Mouse (Mus musculus) cerebellum, adult 8-10 months (tissue): ENCODE measurements around the gene Lrit3.

Experiments used
- DNase-seq: peaks from one replicate; pipeline ENCODE4 v3.0.0; 2022

Gene Lrit3

DNA sequence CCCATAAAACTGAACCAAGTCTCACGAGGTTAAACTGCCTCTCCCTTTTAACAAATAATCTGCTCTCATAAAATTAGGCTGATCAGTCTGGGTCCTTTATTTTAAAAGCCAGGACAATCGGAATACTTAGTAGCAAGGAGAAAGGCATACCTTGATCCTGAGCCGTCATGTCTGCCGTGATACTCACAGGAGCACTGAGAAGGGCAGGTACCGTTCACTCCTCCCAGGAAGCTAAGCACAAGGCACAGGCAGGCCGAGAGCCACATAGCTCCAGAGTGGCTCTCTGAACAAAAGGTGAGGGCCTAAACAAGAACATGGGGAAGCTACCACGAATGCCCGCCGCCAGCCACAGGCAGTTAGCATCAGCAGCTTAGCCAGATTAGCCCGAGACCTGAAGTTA is at the start of gene Lrit3:
TSS of gene Lrit3 (minus strand) at position 266 of the 400 bp plus-strand sequence.
- DNase-seq, result no peak

DNA sequence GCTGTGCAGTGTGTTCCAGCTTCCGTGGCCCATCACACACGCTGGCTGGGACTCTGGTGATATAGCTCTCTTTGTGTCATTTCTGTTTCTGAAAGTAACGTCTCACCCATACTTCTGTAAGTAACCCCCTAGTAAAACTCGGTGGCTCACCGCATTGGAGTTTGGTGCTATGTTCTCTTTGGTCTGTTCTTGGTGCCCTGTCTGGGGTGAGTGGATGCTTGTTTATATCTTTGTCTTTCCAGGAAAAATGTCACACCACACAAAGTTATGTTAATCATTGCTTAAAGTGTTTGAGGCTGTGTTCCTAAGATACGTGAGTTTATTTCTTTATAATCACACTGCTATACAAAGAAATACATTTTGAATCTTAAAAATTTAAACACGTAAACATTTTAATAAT is 43.0 kb upstream of the Lrit3 start:
- no peak for DNase-seq

DNA sequence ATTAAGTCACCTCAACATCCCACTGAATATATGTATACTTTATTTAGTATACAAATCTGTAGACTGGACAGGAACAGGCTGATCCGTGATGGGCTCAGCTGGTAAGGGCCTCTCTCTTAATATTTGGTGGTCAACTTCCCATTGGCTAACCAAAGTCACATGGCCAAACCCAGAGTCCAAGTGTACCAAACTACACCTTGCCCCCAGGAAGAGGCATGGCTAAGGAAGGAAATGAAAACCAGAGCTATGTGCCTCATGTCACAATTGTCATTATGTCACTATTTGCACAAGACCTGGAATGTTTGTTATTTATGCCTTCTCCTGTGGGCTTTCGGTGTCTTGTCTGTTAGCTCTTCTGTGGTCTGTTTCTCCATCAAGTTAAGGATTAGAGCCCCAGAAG is 42.0 kb upstream of the Lrit3 start:
- DNase-seq, result no peak

DNA sequence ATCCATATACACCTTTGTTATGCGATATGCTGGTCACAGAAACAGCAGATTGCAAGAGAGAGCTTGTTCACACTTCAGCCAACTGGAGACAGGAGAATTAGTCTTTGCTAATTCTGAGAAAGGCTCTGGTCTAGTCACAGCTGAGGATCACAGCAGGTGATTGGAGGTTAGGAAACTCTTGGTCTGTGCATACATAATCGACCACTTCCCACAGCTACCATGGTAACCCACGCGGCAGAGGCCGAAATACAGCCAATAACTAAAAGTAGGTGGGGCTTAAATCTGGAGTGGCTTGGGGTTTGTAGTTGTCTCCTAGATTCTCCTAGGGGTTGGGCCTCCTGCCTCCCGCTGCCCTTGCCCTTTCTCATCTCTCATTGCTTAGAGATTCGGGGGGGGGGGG is 34.2 kb upstream of the Lrit3 start:
- DNase-seq, result no peak

DNA sequence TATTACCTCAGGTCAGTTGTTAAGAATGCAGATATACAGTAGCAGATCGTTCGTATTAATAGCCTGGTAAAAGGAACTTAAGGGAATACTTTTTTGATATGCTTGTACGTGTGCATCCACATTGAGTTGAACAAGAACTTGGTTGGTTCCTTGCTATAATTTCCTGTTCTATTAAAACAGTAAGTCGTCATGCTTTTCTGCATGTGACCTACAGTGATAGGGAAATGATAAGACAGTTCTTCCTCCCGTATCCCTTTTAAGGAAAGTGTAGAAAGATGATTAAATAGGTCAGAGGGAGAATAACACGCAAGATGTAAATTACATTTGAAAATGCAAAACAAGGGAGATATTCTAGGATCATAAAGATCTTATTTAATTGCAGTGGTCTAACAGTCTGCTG is 33.1 kb upstream of the Lrit3 start:
- DNase-seq, result no peak

DNA sequence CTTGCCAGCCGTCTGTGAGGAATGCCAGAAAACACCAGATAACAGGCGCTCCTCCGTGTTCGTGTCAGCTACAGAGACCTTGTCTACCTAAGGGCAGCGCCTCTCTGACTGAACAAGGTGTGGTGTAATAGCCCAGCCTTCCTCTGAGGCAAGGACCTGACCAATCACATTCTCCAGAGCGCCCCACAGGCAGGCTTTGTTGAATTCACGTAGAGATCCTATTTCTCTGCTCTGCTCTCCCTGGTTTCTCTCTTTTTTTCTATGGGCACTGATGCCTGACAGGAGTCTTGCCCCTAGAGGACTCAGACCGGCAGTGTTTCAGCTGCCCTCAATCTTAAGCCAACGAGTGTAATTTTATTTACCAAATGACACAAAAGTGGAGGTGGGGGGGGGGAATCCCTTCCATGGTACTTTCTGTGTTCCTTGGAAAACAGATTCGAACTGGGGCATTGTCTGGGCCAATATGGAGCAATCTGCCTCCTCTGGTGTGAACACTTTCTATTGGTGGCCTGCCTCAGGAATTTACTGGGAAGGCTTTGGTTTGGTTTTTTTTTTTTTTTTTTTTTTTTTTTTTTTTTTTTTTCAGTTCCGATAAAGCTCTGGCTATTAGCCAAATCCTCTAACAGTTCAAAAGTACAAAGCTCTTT is 32.3 kb upstream of the Lrit3 start:
- DNase-seq, result no peak

DNA sequence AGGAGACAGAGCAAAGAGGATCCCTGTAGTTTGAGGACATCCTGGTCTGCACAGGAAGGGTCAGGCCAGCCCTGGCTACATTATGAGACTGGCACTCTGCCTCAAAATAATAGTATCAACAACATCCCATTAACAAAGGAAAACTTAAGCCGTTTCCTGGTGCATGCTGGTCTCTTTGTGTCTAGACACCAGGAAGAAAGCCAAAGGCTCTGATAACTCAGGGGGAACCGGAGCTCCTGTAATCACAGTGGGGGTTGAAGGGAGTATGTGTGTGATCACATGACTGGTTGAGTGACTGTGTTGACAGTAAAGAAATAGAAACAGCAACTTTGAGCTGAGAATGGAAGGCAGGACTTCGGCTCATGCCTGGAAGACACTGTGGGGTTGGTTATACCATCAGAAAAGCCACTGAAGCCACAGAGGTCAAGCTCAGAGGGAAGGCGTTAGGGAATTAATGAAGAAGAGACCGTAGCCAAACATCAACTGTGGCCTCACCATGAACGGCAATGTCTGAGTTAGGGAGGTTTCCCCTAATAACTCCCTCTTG is 31.6 kb upstream of the Lrit3 start, which contains the start of gene Cfi:
TSS of gene Cfi (plus strand) at position 497 of the 547 bp plus-strand sequence.
- no peak for DNase-seq

DNA sequence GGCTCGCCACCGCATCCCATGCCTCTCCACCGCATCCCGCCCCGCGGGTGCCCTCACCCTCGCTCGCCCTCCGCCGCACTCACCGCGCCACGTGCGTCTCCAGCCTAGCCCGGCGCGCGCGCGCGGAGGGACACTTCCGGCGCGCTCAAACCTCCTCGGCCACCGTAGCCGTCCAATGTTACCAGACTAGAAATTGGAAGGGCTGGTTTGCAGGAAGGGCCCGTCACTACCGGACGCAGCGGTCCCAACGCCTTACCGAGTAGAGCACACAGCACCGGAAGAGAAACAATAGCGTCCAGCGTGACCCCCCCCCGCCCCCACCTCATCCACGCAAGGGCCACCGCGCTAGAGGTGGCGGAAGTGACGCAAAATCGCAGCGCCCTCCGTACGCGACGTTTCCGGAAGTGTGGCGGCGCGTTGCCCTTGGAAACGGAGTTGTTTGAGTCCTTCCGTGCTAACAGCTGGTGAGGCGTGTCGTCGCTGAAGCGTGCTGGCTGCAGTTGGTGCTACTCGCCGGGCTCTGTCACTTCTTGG is 27.3 kb upstream of the Lrit3 start, which contains the start of gene Gar1:
TSS of gene Gar1 (minus strand) at position 362 of the 534 bp plus-strand sequence.
- DNase-seq, result peak; percentile 93

DNA sequence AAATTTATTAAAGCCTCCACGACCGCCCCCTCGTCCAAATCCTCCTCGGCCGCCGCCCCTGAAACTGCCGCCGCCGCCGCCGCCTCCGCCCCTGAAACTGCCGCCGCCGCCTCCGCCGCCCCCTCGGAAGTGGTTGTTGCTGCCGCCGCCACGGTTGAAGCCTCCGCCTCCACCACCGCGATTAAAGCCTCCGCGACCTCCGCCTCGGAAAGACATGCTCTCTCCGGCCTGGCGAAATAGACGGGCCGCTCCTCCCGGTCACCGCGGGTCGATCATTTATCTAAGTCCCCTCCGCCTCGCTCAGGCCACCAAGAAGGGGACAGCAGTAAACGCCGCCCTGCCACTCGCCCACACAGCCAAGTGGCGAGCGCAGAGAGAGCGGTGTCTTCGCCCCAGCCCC is 26.8 kb upstream of the Lrit3 start:
- no peak for DNase-seq

DNA sequence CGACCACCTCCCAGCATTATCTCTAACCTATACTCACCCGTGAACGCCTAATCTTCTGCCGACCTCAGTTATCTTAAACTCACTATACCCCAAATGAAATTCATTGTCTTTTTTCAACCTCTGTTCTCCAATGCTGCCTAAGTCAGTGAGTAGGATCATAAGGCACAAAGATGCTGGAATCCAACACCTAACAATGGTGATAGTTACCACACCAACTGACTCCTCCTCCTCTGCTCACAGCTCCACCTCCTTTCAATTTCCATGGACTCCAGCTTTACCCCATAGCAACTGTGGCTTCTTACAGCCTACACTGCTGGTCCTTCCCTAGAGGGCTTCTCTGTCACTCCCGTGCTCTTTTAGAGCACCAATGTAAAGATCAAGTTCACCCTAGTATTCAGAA is 23.9 kb upstream of the Lrit3 start:
- DNase-seq, result no peak

DNA sequence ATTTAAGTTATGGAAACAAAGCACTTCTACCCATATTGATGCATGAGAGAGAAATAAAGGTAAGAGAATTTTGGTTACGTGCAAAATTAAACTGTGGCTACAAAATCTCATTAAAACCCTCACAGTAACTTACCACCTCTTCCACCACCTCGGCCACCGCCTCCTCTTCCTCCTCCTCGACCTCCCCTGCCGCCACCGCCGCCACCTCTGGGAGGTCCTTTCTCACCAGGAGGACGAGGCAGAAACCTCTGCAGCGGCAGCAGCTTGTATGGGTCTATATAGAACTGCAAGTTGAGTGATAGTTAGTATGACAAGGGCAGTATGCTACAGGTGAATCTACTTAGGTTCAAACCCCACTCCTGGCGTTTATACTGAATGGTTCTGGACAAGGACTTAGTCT is 22.9 kb upstream of the Lrit3 start:
- no peak for DNase-seq

DNA sequence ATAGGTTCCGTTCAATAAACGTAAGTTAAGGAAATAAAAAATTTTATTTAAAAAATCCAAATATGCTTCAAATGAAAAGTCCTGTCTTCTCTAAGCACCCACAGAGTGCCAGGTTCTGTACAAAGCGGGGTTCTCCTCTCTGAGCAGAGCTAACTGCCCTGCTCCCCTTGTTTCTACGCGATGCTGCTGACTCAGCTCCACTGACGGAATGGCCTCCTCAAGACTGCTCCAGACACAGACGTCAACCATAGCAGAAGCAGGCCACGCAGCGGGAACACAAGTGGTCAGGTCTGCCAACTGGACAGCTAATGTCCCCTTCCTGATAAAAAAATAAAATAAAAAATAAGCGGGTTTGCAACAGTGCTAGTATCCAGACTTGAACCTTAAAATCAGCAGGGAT is 21.1 kb upstream of the Lrit3 start:
- DNase-seq, result no peak

DNA sequence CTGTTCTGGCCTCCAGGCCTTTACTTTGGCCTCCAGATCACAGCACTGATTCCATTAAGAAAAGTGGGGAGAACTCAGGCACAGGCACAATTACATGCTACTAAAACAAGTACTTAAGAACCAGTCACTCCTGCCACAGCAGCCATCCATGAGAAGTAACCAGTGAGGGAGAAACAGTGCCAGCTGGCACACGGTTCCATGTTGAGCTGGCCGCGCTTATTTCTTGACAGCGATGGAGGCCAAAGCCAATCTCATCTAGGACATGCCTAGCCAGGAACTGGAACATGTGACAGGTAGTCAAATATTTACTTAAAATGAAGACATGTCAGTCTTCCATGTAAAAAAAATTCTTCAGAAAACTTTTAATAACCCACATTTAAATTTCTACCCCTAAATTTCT is 20.3 kb upstream of the Lrit3 start:
- no peak for DNase-seq

DNA sequence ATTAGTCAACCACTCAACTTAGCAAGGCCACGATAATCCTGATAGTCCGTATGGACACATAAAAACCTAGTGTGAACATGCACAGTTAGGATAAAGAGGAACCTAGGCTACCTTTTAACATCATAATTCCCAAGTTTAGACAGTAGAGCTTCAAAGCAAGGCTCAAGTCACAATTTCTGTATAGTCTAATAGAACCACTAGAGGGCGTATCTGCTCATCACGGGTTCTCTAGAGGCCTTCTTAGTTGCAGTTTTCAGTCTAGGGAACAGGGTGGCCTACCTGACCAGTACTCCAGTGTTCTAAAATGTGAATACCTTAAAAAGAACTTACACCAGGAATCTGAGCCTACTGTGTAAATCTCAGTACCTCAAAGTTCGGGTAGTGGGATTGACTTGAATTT is 19.5 kb upstream of the Lrit3 start:
- DNase-seq, result peak; percentile 11

DNA sequence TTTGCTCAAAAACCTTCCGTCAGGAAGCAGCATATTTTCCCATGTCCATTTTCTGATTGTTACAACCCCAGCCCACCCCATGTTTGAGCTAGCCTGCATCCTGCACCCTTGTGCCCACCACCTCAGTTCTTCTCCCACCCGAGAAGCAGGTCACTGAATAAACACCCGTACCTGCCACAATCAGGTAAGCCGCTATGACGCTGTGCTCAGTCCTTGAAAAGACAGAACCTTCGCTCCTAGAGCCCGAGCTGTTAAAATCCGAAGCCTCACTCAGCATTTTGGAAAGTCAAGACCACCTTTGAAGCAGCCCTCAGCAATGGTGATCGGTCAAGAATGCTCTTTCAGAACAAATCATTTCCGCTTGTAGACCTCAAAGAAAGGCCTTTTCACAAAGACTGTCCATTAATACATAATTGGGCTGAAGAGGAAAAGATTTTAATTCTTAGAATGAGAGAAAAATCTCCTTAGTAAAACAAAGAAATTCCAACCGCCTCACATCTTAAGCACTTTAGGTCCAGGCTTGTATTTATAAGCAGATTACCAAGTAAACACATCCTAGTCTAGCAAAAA is 18.5 kb upstream of the Lrit3 start, which contains the start of gene Rrh:
TSS of gene Rrh (minus strand) at position 382 of the 570 bp plus-strand sequence.
- DNase-seq, result no peak

DNA sequence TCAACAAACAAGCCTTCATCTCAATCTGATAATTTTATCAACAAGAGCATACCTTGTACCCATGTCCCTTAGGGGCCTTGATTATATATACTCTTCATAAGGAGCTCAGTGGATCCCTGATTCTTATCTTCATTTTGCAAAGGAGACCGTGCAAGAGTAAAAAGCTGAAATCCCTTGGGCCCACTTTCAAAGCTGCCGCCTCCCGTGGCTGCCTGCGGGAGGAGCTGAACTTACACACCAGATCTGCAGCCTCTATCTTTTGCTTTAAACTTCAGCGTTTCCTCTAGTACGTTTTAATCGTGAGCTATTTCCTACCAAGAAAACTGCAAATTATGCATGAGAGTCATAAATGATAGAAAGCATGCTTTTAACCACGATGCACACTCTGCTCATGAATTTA is 17.9 kb upstream of the Lrit3 start:
- no peak for DNase-seq

DNA sequence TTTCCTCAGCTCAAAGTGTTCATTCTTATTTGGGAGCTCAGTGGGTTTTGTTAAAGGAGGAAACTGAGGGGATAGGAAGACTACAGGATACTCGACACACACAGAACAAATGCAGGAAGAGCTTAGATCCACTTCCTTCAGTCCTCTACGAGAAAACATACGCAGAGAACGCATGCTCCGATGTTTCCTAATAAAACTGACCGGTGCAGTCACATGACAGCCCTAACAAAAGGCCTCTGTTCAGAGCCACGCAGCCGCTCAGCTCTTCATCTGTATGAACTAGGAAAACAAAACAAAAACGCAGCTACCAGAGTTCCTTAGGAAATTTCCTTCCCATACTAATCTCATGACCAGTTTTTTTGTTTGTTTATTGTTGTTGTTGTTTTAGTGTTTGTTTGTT is 17.0 kb upstream of the Lrit3 start:
- DNase-seq, result no peak

DNA sequence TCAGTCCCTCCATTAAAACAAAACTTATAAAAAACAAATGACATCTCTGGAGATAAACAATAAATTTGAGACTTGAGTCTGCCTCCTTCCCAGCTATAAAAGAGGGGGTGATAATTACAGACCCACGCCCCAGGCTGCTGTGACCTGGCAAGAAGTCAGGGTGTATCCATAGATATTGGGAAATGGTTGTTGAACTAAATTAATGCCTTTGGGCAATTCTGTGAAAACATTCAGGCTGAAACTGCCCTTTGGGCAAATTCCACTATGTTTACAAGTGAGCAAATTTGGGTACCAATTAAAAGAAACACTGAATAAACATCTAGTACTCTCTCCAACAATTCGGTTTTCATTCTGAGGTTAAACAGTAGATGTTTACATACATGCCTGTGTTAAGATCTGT is 4.8 kb downstream of the Lrit3 start:
- no peak for DNase-seq

DNA sequence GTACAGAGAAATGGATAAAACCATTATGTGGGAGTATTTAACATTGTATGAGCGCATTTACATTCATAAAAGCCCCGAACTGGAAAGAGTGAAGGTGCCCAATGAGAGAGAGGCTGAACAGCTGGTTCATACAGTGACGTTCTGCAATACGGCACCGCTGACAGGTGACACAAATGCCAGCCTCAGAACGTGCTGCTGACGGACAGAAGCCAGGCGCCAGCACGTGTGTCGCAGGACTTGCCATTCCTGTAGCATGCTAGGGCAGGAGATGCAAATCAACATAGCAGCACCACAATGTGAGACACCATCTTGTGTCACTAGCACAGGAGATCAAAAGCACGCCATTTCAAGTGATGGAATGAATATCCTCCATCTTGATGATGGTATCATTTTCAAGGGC is 5.3 kb downstream of the Lrit3 start:
- no peak for DNase-seq

DNA sequence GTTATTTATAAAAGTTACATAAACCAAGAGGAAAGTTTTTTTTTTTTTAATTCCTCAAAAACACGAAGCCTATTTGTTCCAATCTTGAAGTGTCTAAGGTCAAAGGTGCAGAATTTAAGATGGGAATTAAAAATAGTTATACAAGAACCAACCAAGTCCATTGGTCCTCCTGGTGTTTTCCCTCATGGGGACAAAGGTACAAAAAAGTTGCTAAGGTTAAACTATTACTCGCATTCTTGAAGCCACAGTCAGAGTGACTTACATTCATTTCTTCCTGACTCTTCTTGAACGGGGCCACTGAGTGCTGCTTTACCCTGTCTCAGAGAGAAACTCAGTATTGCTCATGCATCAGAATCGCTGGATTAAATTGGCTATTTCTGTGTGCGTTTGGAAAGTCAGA is 6.5 kb downstream of the Lrit3 start:
- no peak for DNase-seq

DNA sequence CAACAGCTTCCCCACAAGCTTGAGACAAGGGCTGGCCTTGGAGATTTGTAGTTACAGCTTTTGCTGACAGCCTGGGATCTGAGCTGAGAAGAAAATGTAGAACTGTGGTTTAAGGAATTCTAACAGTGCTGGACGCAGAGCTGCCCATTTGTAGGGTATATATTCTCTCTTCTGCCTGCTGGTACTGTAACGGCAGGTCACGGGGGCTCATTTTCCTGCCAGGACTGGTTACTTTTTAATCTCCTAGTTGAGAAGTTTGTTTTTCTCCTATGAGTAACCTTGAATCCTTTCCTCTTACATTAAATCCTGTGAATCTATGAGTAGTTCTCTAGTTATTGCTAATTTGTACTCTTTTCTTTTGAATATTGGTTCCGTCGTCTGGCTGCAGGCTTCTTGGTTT is 10.0 kb downstream of the Lrit3 start:
- DNase-seq, result no peak

DNA sequence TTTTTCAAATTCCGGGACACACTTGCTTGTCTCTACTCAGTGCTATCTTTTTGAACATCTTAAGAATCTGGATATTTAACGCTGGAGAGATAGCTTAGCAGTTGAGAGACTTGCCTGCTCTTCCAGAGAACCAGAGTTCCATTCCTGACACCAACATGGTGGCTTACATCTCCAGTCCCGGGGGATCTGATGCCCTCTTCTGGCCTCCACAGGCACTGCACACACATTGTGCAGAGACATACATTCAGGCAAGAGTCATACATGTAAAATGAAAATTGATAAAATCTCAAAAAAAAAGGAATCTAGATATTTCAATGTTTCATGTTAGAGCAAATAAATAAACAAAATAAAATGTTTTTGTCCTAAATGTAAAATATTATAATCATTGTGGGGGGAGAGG is 21.1 kb downstream of the Lrit3 start:
- DNase-seq, result no peak

DNA sequence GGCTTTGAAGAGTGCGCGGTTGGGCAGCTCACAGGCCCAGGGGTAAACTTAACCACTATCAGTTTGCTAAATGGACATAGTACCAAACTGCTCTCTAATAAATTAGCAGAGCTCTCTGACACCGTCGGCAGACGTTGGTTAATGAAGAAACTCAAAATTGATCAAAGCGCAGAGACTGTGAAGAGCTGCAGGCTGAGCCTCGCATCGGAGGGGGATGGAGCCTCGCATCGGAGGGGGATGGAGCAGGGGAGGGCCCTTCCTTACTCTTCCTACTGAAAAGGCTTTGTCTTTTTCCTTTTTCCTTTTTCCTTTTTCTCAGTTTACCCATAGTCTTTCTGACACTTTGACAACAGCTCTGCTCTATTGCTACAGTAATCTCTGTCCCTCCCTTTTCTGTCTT is 22.4 kb downstream of the Lrit3 start:
- DNase-seq, result no peak

DNA sequence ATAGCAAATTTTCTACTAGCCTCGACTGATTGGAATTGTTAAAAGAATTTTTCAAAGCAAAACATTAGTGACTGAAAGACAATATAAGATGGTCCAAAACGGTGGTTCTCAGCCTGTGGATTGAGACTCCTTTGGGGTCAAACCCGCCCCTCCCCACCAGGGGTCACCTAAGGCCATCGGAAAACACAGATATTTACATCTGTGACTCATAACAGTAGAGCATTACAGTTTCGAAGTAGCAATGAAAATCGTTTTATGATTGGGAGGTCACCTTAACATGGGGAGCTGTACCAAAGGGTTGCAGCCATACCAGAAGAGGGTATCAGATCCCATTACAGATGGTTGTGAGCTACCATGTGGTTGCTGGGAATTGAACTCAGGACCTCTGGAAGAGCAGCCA is 32.6 kb downstream of the Lrit3 start:
- DNase-seq, result no peak
